Mouse (Mus musculus): ENCODE measurements around the gene Bin2. TPM values are rescaled to one million over a fixed set of nuclear protein-coding genes. Genes with fewer than 3 reads are reported as not detected.

Bin2 gene
- total RNA-seq (2023; ENCODE audit: inconsistent age), result 169 to 175 TPM (median 173 TPM) in 4 replicates

DNA sequence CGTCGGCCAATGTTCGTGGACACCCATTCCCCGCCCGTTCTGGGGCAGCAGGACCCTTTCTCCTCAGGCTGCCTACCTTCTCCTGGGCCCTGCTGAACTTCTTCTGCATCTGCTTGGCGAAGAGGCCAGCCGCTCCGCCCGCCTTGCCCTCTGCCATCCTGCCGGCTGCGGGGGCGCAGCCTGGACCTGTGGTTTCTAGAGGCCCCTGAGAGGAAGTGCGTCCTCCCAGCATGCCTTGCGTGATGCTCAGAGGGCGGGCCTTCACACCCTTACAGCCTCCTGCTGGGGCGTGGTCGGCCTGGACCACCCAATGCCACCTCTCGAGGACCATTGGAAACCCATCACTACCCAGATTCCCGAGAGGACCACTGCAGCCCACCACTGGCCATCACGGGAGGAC, at the start of gene Bin2:
Gene Bin2, minus strand, starts transcription at position 217 of the 400 bp plus-strand sequence.

GRCm38 (mm10) chr15:100687430-100687971, 18.1 kb upstream of the Bin2 start, which contains the start of gene Cela1:
Gene Cela1, minus strand, starts transcription at chr15:100687921.

DNA sequence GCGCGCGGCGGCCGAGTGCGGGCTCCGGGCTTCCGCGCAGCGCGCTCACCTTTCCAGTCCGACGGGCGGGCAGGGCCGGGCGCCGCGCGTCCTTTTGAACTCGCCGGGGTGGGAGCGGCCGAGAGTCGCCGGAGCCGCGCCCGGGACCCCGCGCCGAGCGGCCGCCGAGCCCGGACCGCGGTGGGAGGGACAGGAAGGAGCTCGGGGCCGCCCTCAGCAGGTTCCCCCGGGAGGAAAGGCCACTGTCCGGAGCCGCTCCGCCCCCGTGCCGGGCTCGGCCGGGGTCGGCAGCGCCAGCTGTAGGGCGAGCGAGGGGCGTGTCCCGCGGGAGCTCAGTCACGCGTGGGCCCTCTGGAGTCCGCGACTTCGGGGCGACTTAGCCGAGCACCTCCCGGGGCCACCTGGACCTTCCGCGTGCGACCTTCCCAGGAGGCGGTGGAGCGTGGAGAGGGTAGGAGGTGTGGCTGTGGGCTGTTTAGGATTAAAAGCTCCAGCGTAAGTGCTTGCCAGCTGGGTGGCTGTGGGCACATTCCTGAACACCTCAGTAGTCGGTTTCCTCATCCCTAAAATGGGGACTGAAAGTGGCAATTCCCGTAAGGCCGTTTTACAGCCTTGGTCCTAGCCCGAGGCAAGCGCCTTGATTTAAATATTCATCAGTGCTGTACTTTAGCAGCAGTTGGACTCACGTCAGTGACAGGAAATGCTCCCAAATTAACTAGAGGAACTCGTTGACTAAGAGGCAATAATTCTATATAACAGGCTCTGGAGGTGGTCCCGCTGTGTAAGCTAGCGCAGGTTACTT, 32.5 kb downstream of the Bin2 start, which contains the start of gene Smagp:
Gene Smagp, minus strand, starts transcription at position 241 of the 802 bp plus-strand sequence.

GRCm38 (mm10) chr15:100614996-100615824, 54.1 kb downstream of the Bin2 start, which contains the start of gene Dazap2:
Gene Dazap2, plus strand, starts transcription at chr15:100615349.

DNA sequence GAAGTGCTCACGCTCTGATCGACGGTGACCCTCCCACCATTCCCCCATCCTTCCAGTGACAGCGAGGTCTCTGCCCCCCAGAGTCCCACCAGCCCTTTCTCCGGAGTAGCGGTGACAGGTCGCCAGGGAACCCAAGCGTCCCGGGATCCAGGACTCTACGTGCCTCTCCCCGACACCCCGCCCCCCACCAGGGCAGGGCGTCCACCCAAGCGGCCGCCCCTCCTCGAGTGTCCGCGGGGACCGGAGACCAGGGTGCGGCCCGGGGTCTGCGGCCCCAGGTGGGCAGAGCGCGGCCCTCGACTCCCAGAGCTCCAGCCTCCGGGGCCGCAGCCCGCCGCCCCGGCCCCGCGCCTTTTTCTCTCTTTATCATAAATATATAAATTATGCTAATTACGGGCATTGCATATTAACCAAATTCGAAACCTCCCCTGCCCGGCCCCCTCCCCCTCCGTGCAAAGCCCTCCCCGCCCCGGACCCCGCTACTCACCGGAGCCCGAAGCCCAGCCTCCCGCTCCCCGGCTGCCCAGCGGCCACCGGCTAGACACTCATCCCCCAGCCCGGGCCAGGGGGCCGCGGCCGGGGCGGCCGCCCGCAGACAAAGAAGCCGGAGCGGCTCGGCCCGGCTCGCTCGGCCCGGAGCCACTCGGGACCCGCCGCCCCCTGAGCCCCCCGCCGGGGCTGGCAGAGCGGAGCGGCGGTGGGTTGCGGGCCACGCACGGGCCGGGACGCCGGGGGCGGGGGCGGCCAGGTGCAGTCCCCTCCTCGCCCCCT, 69.9 kb downstream of the Bin2 start, which contains the start of gene Pou6f1:
Gene Pou6f1, minus strand, starts transcription at position 709 of the 771 bp plus-strand sequence.

Other genes with a start within 250 kb of the Bin2 start
- gene Gm5475, start 247.4 kb downstream of the Bin2 start, total RNA-seq (2023; ENCODE audit: inconsistent age), result not detected in 4 replicates
- gene Slc11a2, start 244.5 kb downstream of the Bin2 start, total RNA-seq (2023; ENCODE audit: inconsistent age), result 14.5 to 19.1 TPM (median 16.1 TPM) in 4 replicates
- 43.7 to 45.3 TPM (median 44.9 TPM) in 4 replicates for gene Letmd1, start 200.5 kb downstream of the Bin2 start, total RNA-seq (2023; ENCODE audit: inconsistent age)
- 4.5 to 5.4 TPM (median 4.8 TPM) in 4 replicates for gene Csrnp2, start 174.1 kb downstream of the Bin2 start, total RNA-seq (2023; ENCODE audit: inconsistent age)
- gene Tfcp2, start 117.5 kb downstream of the Bin2 start, total RNA-seq (2023; ENCODE audit: inconsistent age), result 7.4 to 11.2 TPM (median 10.6 TPM) in 4 replicates
- 63.3 to 71.9 TPM (median 66.7 TPM) in 4 replicates for gene Pou6f1, start 69.6 kb downstream of the Bin2 start, total RNA-seq (2023; ENCODE audit: inconsistent age)
- gene Dazap2, start 54.2 kb downstream of the Bin2 start, total RNA-seq (2023; ENCODE audit: inconsistent age), result 518 to 607 TPM (median 587 TPM) in 4 replicates
- gene Smagp, start 32.6 kb downstream of the Bin2 start, total RNA-seq (2023; ENCODE audit: inconsistent age), result 12.1 to 19.1 TPM (median 14.6 TPM) in 4 replicates
- gene Cela1, start 18.4 kb upstream of the Bin2 start, total RNA-seq (2023; ENCODE audit: inconsistent age), result 1.8 to 4.0 TPM in 2 of 4 replicates, not detected in the others
- 25.6 to 28.5 TPM (median 28.0 TPM) in 4 replicates for gene Galnt6, start 59.8 kb upstream of the Bin2 start, total RNA-seq (2023; ENCODE audit: inconsistent age)
- gene Slc4a8, start 92.2 kb upstream of the Bin2 start, total RNA-seq (2023; ENCODE audit: inconsistent age), result 9.0 to 10.8 TPM (median 9.7 TPM) in 4 replicates
- gene Scn8a, start 200.3 kb upstream of the Bin2 start, total RNA-seq (2023; ENCODE audit: inconsistent age), result 1.5 to 2.5 TPM (median 2.0 TPM) in 4 replicates